Mouse (Mus musculus) kidney, adult 2 months (tissue): ENCODE results near the gene Trim59. TPM values are rescaled to one million over a fixed set of nuclear protein-coding genes. Genes with fewer than 3 reads are reported as not detected.

Source experiments
- DNase-seq: peaks from one replicate; pipeline ENCODE4 v3.0.0; 2021
- H3K27ac ChIP-seq: fragments of 200-500 bp; 2 replicates; pipeline ENCODE4 v1.5.1; 2012; ENCODE audit warnings: low read depth, low read length, control low read depth, inconsistent platforms; ENCODE audit not compliant: insufficient read depth
- H3K27me3 ChIP-seq: fragments of 200-500 bp; replicated peaks from 2 replicates; pipeline ENCODE4 v1.6.1; 2012; ENCODE audit warnings: mild to moderate bottlenecking, moderate library complexity, low read length, inconsistent platforms; ENCODE audit not compliant: control insufficient read depth, insufficient read depth
- H3K36me3 ChIP-seq: fragments of 200-500 bp; 2 replicates; pipeline ENCODE4 v1.6.1; 2012; ENCODE audit warnings: mild to moderate bottlenecking, moderate library complexity, low read length, inconsistent platforms; ENCODE audit not compliant: control insufficient read depth, insufficient read depth
- H3K4me1 ChIP-seq: fragments of 200-500 bp; 2 replicates; pipeline ENCODE4 v1.6.1; 2011; ENCODE audit warnings: low read length; ENCODE audit not compliant: control insufficient read depth, insufficient read depth
- H3K4me3 ChIP-seq: fragments of 200-500 bp; 2 replicates; pipeline ENCODE4 v1.5.1; 2011; ENCODE audit warnings: mild to moderate bottlenecking, low read depth, low read length, control low read depth; ENCODE audit not compliant: insufficient read depth
- CTCF ChIP-seq: fragments of 200-500 bp; conservative IDR thresholded peaks from 2 replicates; pipeline ENCODE4 v1.5.1; 2011; ENCODE audit warnings: low read depth, mild to moderate bottlenecking, control low read depth, low read length, moderate library complexity, mixed read lengths; ENCODE audit not compliant: insufficient read depth, insufficient read length
- POLR2A ChIP-seq: fragments of 200-500 bp; IDR thresholded peaks from one replicate; pipeline ENCODE4 v1.6.1; 2011; ENCODE audit warnings: low read depth, low read length, control low read depth
- WGBS: fragments of 180-500 bp; shearing (Covaris S2); methylation state at CpG from one replicate; pipeline ENCODE4 v1.1.7; 2018; 5-methylcytosine and 5-hydroxymethylcytosine counted together
- polyA plus RNA-seq: library from polyadenylated mRNA; depleted of rRNA; stranded (reverse); fragments of >200 nt; gene quantifications from 2 replicates; pipeline ENCODE4 v1.2.3, GENCODE M21; 2012

The Trim59 gene
- polyA plus RNA-seq, 1 experiment = 0.42 TPM

GRCm38 (mm10) chr3:69049011-69049410 lies 4.5 kb upstream of the Trim59 start:
- Histone ChIP-seq H3K4me3 (no peak overlapping the region), H3K4me1 (no peaks in the 10 kb centered on the region), H3K36me3 (no peaks in the 10 kb centered on the region), H3K27ac (no peak overlapping the region), H3K27me3 (no peaks in the 10 kb centered on the region)
- WGBS = 91% methylated on average over 6 of the region's 6 CpGs
- TF ChIP-seq POLR2A (no peak), CTCF (no peak)
- no peak for DNase-seq

GRCm38 (mm10) chr3:69047684-69048083 lies 3.1 kb upstream of the Trim59 start:
- WGBS = 84% methylated on average over 4 of the region's 4 CpGs
- TF ChIP-seq POLR2A = no peak
- TF ChIP-seq CTCF = no peak
- H3K4me1 ChIP-seq = no peaks in the 10 kb centered on the region
- DNase-seq = no peak
- H3K4me3 ChIP-seq = no peak overlapping the region
- no peak overlapping the region for H3K27ac ChIP-seq
- H3K27me3 ChIP-seq = no peaks in the 10 kb centered on the region
- no peaks in the 10 kb centered on the region for H3K36me3 ChIP-seq

GRCm38 (mm10) chr3:69046509-69046908 lies 2.0 kb upstream of the Trim59 start:
- DNase-seq = no peak
- no peak overlapping the region for H3K4me3 ChIP-seq
- H3K36me3 ChIP-seq = no peaks in the 10 kb centered on the region
- no peak overlapping the region for H3K27ac ChIP-seq
- TF ChIP-seq POLR2A (no peak), CTCF (no peak)
- no peaks in the 10 kb centered on the region for H3K27me3 ChIP-seq
- 93% methylated on average over 4 of the region's 4 CpGs for WGBS
- no peaks in the 10 kb centered on the region for H3K4me1 ChIP-seq

- WGBS = 38% methylated on average over 13 of the region's 13 CpGs
- DNase-seq = no peak
- no peak overlapping the region for H3K4me3 ChIP-seq
These were observed 1.2 kb upstream of the Trim59 start for GRCm38 (mm10) chr3:69045750-69046149.

GRCm38 (mm10) chr3:69045400-69045703 lies 797 bp upstream of the Trim59 start:
- Histone ChIP-seq H3K4me3 (peak overlapping the region; percentile 66), H3K27me3 (no peaks in the 10 kb centered on the region), H3K36me3 (no peaks in the 10 kb centered on the region), H3K27ac (no peak overlapping the region), H3K4me1 (0 out of 2 replicates have a peak, but pooled peaks cover 2% of the 10 kb centered on the region)
- 6% methylated on average over 9 of the region's 9 CpGs for WGBS
- TF ChIP-seq POLR2A (no peak), CTCF (no peak)
- DNase-seq = no peak

More at GRCm38 (mm10) chr3:69045750-69046149, 1.2 kb upstream of the Trim59 start:
- no peaks in the 10 kb centered on the region for H3K36me3 ChIP-seq
- no peak for TF ChIP-seq CTCF
- TF ChIP-seq POLR2A = no peak
- H3K27me3 ChIP-seq = no peaks in the 10 kb centered on the region
- H3K27ac ChIP-seq = no peak overlapping the region
- H3K4me1 ChIP-seq = 0 out of 2 replicates have a peak, but pooled peaks cover 2% of the 10 kb centered on the region

- TF ChIP-seq POLR2A = no peak
- TF ChIP-seq CTCF = no peak
- H3K36me3 ChIP-seq = no peaks in the 10 kb centered on the region
- DNase-seq = no peak
- 0 out of 2 replicates have a peak, but pooled peaks cover 2% of the 10 kb centered on the region for H3K4me1 ChIP-seq
- peak overlapping the region; percentile 69 for H3K4me3 ChIP-seq
- WGBS = under 1% methylated on average over 40 of the region's 42 CpGs
- H3K27ac ChIP-seq = no peak overlapping the region
- no peaks in the 10 kb centered on the region for H3K27me3 ChIP-seq
These were observed 376 bp downstream of the Trim59 start for GRCm38 (mm10) chr3:69044167-69044591.

GRCm38 (mm10) chr3:69041298-69041697 lies 3.3 kb downstream of the Trim59 start:
- Histone ChIP-seq H3K27me3 (no peaks in the 10 kb centered on the region), H3K27ac (peak overlapping the region; percentile 59; the same call in 1 of the 2 replicates), H3K36me3 (no peaks in the 10 kb centered on the region), H3K4me1 (0 out of 2 replicates have a peak, but pooled peaks cover 2% of the 10 kb centered on the region), H3K4me3 (no peak overlapping the region)
- 25% methylated on average over 5 of the region's 5 CpGs for WGBS
- TF ChIP-seq CTCF (no peak), POLR2A (no peak)
- DNase-seq = peak; percentile 22
